Mouse (Mus musculus) lung, postnatal 36 days (tissue): ENCODE results near the gene Ak8.

Source experiments
- DNase-seq: peaks from one replicate; pipeline ENCODE4 v3.0.0; 2022; ENCODE audit warnings: mixed read lengths

The Ak8 gene

DNA sequence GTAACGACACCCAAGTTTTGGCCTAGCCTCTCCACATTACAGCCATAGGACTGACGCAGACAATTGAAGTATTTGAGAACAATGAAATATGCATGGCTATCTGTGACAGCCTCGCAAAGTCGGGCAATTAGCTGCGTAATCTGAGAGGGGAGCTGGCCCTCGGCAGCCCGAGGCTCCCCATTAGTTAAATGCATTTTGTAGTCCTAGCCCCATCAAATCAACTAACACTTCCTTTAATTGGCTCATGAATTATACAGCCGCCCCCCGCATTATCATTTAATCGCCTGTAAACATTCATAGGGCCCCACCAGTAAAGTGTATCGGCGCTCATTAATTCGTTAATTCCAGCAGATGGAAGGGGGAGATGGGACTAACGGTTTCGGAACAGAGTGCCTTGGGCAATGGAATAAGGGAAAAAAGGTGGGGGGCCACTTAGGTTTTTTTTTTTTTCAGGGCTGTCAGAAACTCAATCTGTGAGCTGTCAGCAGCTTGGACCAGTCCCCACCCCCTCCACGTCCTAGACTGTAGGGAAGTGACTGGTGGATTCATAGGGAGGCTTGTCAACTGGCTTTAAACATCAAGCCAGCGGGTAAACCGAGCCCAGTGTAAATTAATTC lies 97.6 kb downstream of the Ak8 start:
- DNase-seq = no peak

DNA sequence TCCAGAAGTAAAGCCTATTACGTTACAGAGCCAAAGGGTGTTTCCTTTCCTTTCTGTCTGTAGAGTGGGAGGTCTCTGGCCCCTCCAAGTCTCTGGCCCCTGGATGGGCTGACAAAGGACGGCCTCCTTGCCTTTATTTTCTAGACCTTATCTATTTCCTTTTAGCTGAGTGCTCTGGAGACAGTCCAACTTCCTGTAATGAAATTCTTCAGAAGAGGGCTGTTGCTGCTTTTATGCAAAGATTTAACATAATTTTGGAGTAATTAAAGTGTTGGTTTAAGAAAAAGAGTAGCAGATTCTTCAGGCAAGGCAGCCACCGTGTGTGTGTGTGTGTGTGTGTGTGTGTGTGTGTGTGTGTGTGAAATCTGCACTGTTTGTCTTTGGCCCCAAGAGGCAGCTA lies 98.4 kb downstream of the Ak8 start:
- no peak for DNase-seq

DNA sequence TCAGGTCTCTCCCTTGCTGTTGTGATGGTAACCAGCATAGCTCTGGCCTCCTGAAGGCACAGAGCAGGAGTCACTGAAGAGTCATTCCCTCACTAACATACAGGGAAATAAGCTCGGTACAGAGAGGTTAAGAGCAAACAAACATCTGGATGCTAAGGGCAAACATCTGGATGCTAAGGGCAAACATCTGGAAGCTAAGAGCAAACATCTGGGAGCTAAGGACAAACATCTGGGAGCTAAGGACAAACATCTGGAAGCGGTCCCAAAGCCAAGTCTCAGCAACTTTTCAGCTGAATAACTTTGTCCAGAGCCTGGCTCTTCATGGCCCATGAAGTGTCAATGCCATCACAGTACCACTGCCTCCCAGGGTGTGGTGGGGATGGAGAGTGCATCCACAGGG lies 99.6 kb downstream of the Ak8 start:
- no peak for DNase-seq

DNA sequence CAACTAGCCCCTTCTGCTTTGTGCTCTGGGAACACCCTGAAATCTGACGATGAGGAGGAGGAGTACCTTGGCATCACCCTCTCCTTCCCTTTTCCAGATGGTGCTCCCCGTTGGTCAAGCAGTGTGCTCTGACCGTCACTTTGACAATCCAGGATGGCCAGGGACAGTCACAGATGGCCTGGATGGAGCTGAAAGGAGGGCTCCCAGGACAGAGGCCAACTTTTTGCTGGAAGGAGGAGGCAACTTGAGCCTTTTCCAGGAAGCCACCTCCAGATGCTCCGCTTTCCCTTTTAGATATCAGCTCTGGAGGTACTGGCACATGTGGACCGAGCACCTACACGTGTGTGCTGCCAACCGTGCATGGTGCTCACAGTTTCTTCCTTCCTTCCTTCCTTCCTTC lies 103.4 kb downstream of the Ak8 start:
- no peak for DNase-seq

DNA sequence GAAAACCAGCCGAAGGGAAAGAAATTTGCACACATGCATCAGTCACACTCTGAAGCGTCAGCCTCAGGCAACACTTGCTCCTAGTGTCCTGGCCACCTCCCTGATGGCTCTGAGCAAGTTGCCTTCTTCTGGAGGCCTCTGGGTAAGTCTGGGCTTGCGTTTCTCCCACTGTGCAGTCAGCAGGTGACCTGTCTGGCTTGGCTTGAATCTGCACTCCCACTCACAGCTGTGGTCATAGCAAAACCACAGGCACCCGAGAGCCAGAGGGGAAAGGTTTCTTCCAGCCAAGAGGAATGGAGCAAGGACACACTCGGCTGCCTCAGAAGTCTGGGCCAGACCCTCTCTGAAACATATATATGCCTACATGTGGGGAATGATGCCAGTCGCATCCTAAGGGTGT lies 108.9 kb downstream of the Ak8 start:
- DNase-seq = no peak

DNA sequence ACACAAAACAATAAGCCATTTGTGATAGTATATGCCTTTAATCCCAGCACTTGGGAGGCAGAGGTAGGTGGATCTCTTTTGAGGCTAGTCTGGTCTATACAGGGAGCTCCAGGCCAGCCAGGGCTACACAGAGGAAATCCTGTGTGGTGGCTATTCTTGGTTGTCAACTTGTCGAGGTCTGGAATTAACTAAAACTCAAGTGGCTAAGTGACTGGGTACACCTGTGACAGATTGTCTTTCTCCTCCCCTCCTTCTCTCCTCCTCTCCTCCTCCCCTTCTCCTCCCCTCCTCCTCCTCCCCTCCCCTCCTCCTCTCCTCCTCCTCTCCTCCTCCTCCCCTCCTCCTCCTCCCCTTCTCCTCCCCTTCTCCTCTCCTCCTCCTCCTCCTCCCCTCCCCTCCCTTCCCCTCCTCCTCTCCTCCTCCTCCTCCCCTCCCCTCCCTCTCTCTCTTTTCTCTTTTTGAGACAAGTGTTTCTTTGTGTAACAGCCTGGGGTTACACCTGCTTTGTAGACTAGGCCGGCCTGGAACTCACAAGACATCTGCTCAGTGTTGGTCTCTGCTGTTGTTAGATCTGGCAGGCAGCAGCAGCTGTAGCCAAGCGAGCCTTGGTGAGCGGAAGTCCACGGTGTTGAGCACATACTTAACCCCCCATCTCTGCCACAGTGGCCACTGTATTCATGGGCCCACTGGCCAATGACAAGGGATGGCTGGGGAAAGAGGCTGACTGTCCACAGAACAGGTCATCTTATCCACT lies 110.5 kb downstream of the Ak8 start:
- no peak for DNase-seq

DNA sequence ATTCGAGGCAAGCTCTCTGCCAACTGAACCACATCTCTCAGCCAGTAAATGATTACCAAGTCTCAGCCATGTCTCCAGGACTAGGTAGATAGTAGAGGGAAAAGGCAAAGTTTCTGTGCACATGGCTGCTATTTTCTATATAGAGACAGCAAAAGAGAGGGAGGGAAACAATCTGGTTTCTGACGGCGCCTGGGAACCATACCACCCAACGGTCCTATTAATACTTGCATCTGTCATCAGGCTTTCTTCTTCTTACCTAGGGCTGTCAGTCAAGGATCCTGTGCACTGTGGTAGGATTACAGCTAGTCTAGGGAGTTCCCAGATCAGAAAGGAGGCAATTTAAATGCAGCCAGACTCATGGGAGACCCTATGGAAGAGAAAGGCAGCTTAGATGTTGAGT lies 118.9 kb downstream of the Ak8 start:
- DNase-seq = no peak

DNA sequence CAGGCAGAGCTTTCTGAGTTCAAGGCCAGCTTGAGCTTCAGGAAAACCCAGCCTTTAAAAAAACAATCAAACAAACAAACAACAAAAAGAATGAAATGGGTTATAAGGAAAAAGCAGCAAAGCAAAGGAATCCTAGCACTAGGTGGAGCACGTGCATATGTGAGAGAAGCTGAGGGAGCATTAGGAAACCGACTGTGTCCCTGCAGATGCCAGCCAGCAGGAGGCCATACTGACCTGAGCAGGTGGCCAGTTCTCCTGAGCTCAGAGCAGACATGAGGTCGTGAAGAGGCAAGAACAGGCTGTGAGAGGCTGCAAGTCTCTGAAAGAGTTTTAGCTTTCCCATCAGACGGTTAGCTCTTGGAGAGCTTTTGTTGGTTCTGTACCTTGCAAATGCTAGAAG lies 129.3 kb downstream of the Ak8 start:
- DNase-seq = no peak

DNA sequence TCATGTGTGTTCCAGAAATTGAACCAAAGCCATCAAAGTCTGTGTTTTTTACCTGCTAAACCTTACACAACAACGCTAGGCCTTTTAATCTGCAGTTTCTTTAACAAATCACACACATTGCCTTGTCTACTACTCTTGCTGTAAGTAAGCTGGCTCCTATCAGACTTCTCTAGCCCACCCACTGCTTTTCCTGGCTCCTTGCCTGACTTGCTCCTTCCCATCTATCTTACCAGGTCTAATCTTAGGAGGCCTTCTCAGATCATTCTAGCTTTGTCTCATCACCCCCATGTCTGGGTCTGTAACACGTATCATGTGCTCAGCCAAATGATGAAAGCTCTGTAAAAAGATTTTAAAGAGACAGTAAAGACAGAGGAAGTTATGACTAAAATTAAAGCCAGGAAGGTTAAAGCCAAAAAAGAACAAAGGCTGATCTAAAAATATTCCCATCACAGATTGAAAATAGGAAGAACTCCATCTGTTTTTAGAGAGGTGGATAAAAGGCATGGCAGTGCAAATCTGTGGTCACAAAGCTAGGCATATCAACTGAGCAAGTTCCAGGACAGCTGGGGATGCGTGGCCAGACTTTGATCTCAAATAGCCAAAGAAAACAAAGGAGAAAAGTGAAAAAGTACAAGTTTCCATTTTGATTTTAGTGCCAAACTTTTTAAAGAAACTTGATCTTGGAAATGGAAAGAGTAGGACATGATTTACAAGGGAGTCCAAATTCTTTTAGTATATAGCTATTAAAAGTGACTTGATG lies 136.4 kb downstream of the Ak8 start:
- no peak for DNase-seq

DNA sequence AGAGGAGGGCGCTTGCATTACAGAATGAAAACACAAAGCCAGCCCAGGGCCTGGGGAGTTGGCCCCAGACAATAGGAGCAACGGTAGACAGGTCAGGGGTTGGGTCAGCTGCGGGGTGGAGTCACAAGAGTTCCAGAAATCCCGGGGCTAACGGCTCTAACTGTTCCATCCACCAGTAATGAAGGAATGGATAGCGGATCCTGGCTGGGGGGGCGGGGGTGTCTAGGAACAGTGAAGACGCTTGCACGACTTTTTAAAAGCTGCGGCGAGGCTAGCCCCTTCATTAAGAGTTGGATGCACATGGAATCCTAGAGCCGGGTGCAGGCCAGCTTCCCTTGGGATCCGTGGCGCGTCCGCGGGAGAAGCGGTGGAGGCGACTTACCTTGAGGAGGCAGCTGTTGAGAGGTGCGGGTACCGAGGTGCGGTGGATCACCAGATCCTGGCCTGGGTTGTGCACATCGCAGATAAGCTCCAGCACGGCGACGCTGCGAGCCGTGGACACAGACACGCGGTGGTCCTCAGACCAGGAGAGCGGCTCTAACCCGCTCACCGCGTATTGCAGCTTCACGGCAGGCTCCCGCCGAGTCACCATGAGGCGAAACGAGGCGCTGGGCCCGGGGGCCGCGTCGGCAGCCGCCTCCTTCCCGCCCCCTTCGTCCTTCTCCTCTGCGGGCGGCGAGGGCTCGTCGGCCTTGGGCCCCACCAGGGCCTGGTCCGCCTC lies 139.7 kb downstream of the Ak8 start:
- no peak for DNase-seq

DNA sequence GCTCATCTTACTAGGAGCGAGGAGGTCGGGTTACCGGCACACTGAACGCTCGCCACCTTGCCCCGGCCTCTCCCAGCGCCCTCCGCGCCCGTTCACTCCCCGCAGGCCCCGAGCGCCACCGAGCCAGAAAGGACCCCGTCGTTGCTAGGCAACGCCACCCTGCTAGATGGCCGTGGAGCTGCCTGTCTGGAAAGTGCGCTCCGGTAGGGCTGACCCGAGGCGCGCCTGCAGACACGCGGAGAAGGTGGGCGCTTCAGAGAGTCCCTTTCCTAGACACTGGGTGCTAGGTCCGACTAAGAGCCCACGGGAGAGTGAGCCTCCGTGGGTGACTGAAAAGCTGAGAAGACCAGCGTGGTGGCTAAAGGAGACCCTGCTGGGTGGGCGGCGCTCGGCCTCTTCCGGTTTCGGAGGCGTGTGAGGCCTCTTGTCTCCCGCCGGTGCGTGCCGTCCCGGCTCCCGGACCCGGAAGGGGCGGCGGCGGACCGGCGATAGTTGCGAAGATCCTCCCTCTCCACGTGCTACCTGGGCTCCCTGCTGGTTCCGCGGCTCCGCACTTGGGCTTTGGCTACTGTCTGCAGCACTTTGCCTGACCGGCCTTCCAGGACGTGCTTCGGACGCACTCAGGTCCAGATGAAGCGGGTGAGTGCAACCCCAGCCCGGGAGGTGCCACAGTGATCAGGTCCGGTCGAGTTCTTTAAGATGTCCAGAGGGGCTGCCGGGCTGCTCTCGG lies 140.4 kb downstream of the Ak8 start, which contains the start of the genes Gtf3c4 and Ddx31:
Gene Gtf3c4 (minus strand): TSS at position 139 of the 730 bp plus-strand sequence.
Gene Ddx31 (plus strand): TSS at position 185 of the 730 bp plus-strand sequence.
- peak; percentile 96 for DNase-seq

DNA sequence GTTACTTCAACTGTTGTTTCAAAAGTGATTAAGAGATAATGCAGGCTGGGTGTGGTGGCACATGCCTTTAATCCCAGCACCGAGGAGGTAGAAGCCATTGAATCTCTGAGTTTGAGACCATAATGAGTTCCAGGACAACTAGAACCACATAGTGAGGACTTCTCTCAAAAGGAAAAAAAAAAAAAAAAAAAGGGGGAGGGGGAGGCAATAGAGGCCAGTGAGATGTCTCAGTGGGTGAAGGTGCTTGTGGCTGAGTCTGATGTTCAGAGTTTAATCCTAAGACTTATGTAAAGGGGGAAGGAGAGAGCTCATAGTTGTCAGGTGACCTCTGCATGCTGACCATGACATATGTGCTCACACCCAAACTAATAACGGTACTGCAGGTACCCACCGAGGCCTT lies 142.1 kb downstream of the Ak8 start:
- DNase-seq = no peak

DNA sequence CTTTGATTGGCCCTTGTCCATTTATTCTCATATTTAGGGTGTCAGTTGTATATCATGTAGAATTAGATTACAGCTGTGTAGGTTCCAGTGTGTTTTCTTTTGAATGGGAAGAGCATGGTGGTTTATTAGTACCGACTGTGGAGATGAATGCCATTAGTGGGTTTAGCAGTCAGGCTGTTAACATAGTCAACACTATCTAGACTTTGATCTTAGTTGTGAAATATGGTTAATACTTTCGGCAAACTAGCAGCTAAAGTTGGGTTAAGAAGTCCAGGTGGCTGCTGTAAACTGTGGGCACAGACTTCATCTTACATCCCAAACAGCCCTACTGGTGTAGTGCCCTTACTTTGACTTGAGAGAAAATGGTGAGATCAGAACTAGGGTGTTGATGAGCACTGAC lies 148.9 kb downstream of the Ak8 start:
- no peak for DNase-seq

DNA sequence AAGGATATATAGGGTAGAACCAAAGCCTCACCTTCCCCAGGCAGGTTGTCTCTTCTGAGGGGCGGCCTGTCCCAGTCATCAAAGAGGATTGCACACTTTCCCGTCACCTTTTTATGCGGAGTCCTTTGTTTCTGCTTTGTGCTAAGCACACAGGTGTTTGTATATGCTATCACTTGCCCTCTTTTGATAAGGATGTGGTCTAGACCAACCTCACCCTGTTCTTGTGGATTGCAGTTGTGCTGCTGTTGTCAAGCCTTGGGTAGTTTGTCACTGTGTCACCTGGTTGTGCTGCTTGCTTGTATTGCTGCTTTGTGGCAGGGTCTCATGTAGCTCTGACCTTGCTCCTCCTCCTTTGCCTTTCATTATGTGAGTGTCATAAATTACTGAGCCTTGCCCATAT lies 152.6 kb downstream of the Ak8 start:
- DNase-seq = no peak

DNA sequence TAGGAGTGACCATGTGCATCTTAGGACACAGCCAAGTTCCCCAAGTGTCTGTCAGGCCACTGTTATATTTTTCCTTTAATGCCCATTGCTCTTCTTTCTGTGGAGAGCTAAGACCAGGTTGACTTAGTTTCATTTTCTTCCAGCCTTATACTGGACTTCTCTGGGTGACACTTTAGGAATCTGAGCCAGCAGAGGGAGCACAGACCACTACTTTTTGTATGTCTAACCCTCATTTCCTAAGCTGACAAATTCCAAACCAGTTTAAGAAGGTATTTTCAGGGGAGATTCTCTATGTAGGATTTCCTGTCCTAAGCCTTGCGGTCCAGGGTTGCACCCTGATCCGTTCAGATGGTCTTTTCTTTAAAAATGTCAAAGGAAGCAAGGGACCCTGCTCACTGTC lies 155.8 kb downstream of the Ak8 start:
- peak; percentile 31 for DNase-seq

DNA sequence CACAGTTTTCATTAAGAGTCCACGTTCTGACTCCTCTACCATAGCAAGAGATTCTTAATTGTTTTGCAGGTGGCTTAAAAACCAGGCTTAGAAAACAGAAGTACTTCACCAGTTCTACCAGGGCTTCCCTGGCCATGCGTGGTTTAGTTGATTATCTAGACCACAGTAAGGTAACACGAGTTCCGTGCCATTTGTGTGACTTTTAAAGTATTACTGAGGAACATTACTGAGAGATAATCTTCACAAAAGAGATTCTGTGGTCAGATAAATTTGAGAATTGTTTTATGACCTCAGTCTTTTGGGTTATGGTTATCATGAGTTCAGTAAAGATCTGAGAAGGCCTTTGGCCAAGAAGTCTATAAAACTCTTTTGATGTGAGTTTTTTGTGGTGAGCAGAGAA lies 159.3 kb downstream of the Ak8 start:
- DNase-seq = no peak

DNA sequence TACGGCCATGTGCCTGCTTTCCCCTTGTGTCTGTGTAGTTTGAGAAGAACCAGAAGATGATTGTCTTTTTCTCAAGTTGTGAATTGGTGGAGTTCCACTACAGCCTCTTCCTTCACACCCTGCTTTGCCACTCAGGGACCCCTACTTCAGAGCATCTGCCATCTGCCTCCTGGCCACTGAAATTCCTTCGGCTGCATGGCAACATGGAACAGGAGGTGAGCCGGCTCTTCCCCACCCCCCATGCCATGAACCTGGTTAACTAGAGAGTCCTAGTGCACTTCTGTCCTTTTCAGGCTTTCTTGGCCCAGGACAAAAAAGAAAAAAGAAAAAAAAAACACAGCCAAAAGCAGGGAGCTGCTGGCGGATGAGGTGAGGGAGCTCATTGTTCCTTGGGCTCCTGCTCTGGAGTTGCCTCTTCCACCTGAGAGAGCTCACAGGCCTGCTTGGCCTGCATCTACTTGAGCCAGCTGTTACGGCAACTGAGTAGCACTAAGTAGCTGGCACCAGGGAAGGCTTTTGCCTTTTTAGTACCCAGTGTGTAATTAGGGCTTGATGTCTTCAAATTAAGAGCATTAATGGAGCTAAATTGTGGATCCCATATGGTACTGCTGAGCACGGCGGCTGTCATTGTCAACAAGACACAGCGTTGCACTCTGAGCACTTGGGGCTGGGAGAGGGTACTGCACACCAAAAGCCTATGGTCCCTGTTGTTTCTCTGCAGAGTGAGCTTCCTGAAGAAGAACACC lies 160.9 kb downstream of the Ak8 start:
- no peak for DNase-seq
